Mouse (Mus musculus) testis, adult 2 months (tissue): ENCODE measurements around the gene Exoc4.

ENCODE experiments used
- CTCF ChIP-seq: fragments of 200-500 bp; IDR thresholded peaks from 2 replicates; pipeline ENCODE4 v1.5.1; 2012; ENCODE audit warnings: low read depth, mild to moderate bottlenecking, inconsistent platforms, low read length, moderate library complexity; ENCODE audit not compliant: control insufficient read depth, insufficient read depth, insufficient replicate concordance
- POLR2A ChIP-seq: fragments of 200-500 bp; IDR thresholded peaks from 2 replicates; pipeline ENCODE4 v1.6.1; 2012; ENCODE audit warnings: low read depth, mild to moderate bottlenecking, inconsistent platforms, low read length, moderate library complexity; ENCODE audit not compliant: control insufficient read depth

GRCm38 (mm10) chr6:33496141-33496855 is 247.4 kb downstream of the Exoc4 start:
- TF ChIP-seq CTCF (no peak), POLR2A (no peak)
